Mouse (Mus musculus) kidney, adult 2 months (tissue): ENCODE data around the gene Slc7a11.

ENCODE experiments used
- CTCF ChIP-seq: fragments of 200-500 bp; conservative IDR thresholded peaks from 2 replicates; pipeline ENCODE4 v1.5.1; 2011; ENCODE audit warnings: low read depth, mild to moderate bottlenecking, control low read depth, low read length, moderate library complexity, mixed read lengths; ENCODE audit not compliant: insufficient read depth, insufficient read length
- POLR2A ChIP-seq: fragments of 200-500 bp; IDR thresholded peaks from one replicate; pipeline ENCODE4 v1.6.1; 2011; ENCODE audit warnings: low read depth, low read length, control low read depth

GRCm38 (mm10) chr3:50001635-50002034, 441.8 kb downstream of the Slc7a11 start:
- TF ChIP-seq CTCF (no peak), POLR2A (no peak)
